Comparison of ENCODE assay signal across 12 mouse cellular contexts in the genomic region with DNA sequence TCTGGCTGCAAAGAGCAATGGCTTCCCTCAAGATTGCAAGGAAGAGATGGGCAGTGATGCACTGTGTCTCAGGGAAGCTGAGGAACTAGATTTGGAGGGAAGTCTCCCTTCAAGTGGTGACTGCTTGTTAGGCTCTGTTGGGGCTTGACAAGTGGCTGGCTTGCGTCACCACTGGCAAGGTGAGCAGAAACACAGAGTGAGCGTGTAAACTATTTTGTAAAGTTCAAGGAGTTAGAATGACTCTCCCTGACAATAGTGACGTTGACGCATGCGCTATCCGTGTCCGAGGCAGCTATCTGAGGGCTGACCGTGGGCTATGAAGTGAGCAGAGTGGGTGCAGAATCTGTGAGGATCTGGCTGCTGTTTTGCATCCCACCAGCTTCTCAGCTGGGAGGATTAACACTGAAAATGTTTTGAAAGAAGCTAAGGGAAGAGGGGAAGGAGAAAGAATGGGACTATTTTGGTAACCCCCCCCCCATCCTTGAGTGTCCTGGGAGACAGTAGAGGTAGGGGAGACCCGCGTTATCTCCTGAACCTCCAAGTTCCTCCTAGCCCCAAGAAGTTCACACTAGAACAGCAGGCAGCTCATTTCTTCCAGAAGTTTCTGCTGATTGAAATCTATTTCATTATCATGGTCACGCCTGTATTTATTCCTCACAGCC. TPM values are rescaled to one million over a fixed set of nuclear protein-coding genes. Genes with fewer than 3 reads are reported as not detected.
A peak's percentile ranks its signal among the peaks of the same experiment; 100 is the strongest.
DNase-seq lines count a peak whose midpoint lies in the region; ATAC-seq and TF ChIP-seq lines count a peak whose summit lies in the region.
"Had no signal": no experiment of that assay in that cellular context is flagged by ENCODE, and none has a peak within 500 bp of the region (broad histone marks: within the 10 kb centered on the region; RNA-seq: fewer than 3 reads in every experiment).

No protein-coding gene starts in this region.

- peak in 1 of 2 experiments; percentile 19 for DNase-seq in heart, adult 2 months
- no peak for DNase-seq in heart, postnatal 36 days
- DNase-seq in left cerebral cortex, adult 2 months (ENCODE audit: extremely low spot score in 1 of 2, low spot score in 2 of 2) = no peak
- DNase-seq in left cerebral cortex, adult 8-10 months (ENCODE audit: low spot score in 2 of 2) = no peak
- DNase-seq in cerebellum, postnatal 36 days = no peak
- no peak for DNase-seq in embryo, embryonic 10 days (ENCODE audit: low spot score)
- DNase-seq: adrenal gland, adult 8-10 months; cerebellum, adult 18-20 months; gastrocnemius, postnatal 10 days; liver, embryonic 13.5 days had no signal

- no peak overlapping the region for H3K9ac ChIP-seq in heart, adult 2 months (ENCODE audit: low read depth, low read length)
- 0 out of 2 replicates have a peak overlapping the region, but pooled peaks have one; percentile 20 for H3K9ac ChIP-seq in limb, embryonic 13.5 days
- H3K9ac ChIP-seq in stomach, embryonic 14.5 days (replicated peaks; ENCODE audit: low read depth, low read length) = no peak overlapping the region
- H3K9ac ChIP-seq: liver, embryonic 13.5 days had no signal

- intact Hi-C loops in heart, adult 2 months (cut with DNase I) = loop anchor here (2.0 kb wide), 2 partner anchors 17 to 35 kb away; partner anchors contain the start of gene Sparcl1
- intact Hi-C loops in heart, postnatal 36 days (cut with DNase I) = loop anchor here (2.0 kb wide), 1 partner anchor 17 kb away; the partner anchor contains the start of gene Sparcl1
- intact Hi-C loops in left cerebral cortex, adult 2 months (cut with DNase I) = no loop called here

- no peak overlapping the region for H3K4me3 ChIP-seq in heart, adult 2 months
- no peak overlapping the region for H3K4me3 ChIP-seq in left cerebral cortex, adult 2 months
- H3K4me3 ChIP-seq in limb, embryonic 13.5 days = no peak overlapping the region
- H3K4me3 ChIP-seq in stomach, embryonic 14.5 days (ENCODE audit: low read depth, low read length) = no peak overlapping the region
- H3K4me3 ChIP-seq: liver, embryonic 13.5 days had no signal

- H3K79me2 ChIP-seq in heart, adult 2 months (replicated peaks; ENCODE audit: control insufficient read depth, insufficient read depth, low read length) = no peaks in the 10 kb centered on the region; the same call in 1 of the 2 replicates

- ATAC-seq in limb, embryonic 13.5 days (ENCODE audit: low FRiP score, low read depth) = no peak
- ATAC-seq in stomach, embryonic 14.5 days (ENCODE audit: insufficient number of reproducible peaks, insufficient read depth, low FRiP score, low read depth) = no peak

- peak overlapping the region; percentile 37 for H3K4me2 ChIP-seq in limb, embryonic 13.5 days (replicated peaks)
- H3K4me2 ChIP-seq in stomach, embryonic 14.5 days (replicated peaks; ENCODE audit: low read depth, low read length) = no peak overlapping the region; the same call in 1 of the 2 replicates
- H3K4me2 ChIP-seq: liver, embryonic 13.5 days had no signal

- peaks cover 13% of the 10 kb centered on the region for H3K4me1 ChIP-seq in heart, adult 2 months (ENCODE audit: control insufficient read depth, insufficient read depth, low read length)
- H3K4me1 ChIP-seq in limb, embryonic 13.5 days = peaks cover 15% of the 10 kb centered on the region
- H3K4me1 ChIP-seq in stomach, embryonic 14.5 days (ENCODE audit: control insufficient read depth, insufficient read depth, low read length) = peaks cover 7% of the 10 kb centered on the region
- H3K4me1 ChIP-seq: liver, embryonic 13.5 days had no signal

- no peak for TF ChIP-seq CTCF in heart, adult 2 months (IDR thresholded peaks at IDR 0.05)
- TF ChIP-seq CTCF in left cerebral cortex, adult 2 months (IDR thresholded peaks at IDR 0.05) = no peak

- H3K9me3 ChIP-seq in limb, embryonic 13.5 days = no peaks in the 10 kb centered on the region
- no peaks in the 10 kb centered on the region for H3K9me3 ChIP-seq in stomach, embryonic 14.5 days (ENCODE audit: control insufficient read depth, low read depth, low read length)
- H3K9me3 ChIP-seq: liver, embryonic 13.5 days had no signal

- TF ChIP-seq EP300 in heart, adult 2 months (IDR thresholded peaks at IDR 0.05; ENCODE audit: insufficient read depth, low read depth, low read length) = no peak

- 41% methylated on average over 11 of the region's 11 CpGs for WGBS in heart, adult 2 months
- WGBS in limb, embryonic 13.5 days = 63% methylated on average over 11 of the region's 11 CpGs
- WGBS in stomach, embryonic 14.5 days = 34% methylated on average over 11 of the region's 11 CpGs

- TF ChIP-seq POLR2A in heart, adult 2 months (IDR thresholded peaks at IDR 0.05; ENCODE audit: insufficient read depth, low read depth, low read length) = no peak

- no peaks in the 10 kb centered on the region for H3K27me3 ChIP-seq in heart, adult 2 months (ENCODE audit: control insufficient read depth, insufficient read depth, low read length)
- no peaks in the 10 kb centered on the region for H3K27me3 ChIP-seq in limb, embryonic 13.5 days
- no peaks in the 10 kb centered on the region for H3K27me3 ChIP-seq in stomach, embryonic 14.5 days (ENCODE audit: control insufficient read depth, insufficient read depth, low read length)
- H3K27me3 ChIP-seq: liver, embryonic 13.5 days had no signal

- H3K27ac ChIP-seq in heart, adult 2 months = peak overlapping the region; percentile 66
- H3K27ac ChIP-seq in left cerebral cortex, adult 2 months = peak overlapping the region; percentile 42; the same call in 1 of the 2 replicates
- no peak overlapping the region for H3K27ac ChIP-seq in limb, embryonic 13.5 days
- H3K27ac ChIP-seq in stomach, embryonic 14.5 days (ENCODE audit: low read length) = peak overlapping the region; percentile 82
- H3K27ac ChIP-seq: liver, embryonic 13.5 days had no signal

- H3K36me3 ChIP-seq in heart, adult 2 months (ENCODE audit: control insufficient read depth, insufficient read depth, low read length) = peaks cover 23% of the 10 kb centered on the region
- H3K36me3 ChIP-seq in limb, embryonic 13.5 days = no peaks in the 10 kb centered on the region
- 0 out of 2 replicates have a peak, but pooled peaks cover 7% of the 10 kb centered on the region for H3K36me3 ChIP-seq in stomach, embryonic 14.5 days (ENCODE audit: control insufficient read depth, insufficient read depth, low read length)
- H3K36me3 ChIP-seq: liver, embryonic 13.5 days had no signal

RNA-seq across cellular contexts. Expression of gene Sparcl1, which starts 18.0 kb away (rescaled TPM):
- 100 to 1,000 TPM; 182 to 219 TPM for total RNA-seq in heart, adult 2 months (2021)
- 122 and 281 TPM in 2 replicates for polyA plus RNA-seq in heart, adult 2 months (2012; rRNA removed)
- total RNA-seq in heart, postnatal 36 days (2021) = 100 to 1,000 TPM; 218 to 246 TPM
- 1,000 to 10,000 TPM; 1,525 to 1,546 TPM for total RNA-seq in left cerebral cortex, adult 2 months (2021)
- total RNA-seq in left cerebral cortex, adult 8-10 months (2022) = 1,000 to 10,000 TPM; 1,561 to 1,708 (median 1,583) TPM
- polyA plus RNA-seq in limb, embryonic 13.5 days (2015; fragmentation: Nextera tagmentation; extraction: Ambion mirVana) = 49.6 and 50.6 TPM in 2 replicates
- polyA plus RNA-seq in stomach, embryonic 14.5 days (2014; fragmentation: Nextera tagmentation; extraction: Ambion mirVana) = 300 and 320 TPM in 2 replicates

RNA-seq across cellular contexts. Expression of gene Gm17660, which starts 18.1 kb away (rescaled TPM):
- not detected for total RNA-seq in heart, adult 2 months (2021)
- not detected in 2 replicates for polyA plus RNA-seq in heart, adult 2 months (2012; rRNA removed)
- not detected for total RNA-seq in heart, postnatal 36 days (2021)
- not detected for total RNA-seq in left cerebral cortex, adult 2 months (2021)
- total RNA-seq in left cerebral cortex, adult 8-10 months (2022) = not detected
- not detected in 2 replicates for polyA plus RNA-seq in limb, embryonic 13.5 days (2015; fragmentation: Nextera tagmentation; extraction: Ambion mirVana)
- polyA plus RNA-seq in stomach, embryonic 14.5 days (2014; fragmentation: Nextera tagmentation; extraction: Ambion mirVana) = 1.3 TPM in 1 of 2 replicates, not detected in the other
- total RNA-seq: adrenal gland, adult 8-10 months; gastrocnemius, postnatal 10 days had no signal
- polyA plus RNA-seq: liver, embryonic 13.5 days had no signal

RNA-seq across cellular contexts. Expression of gene Nudt9, which starts 49.4 kb away (rescaled TPM):
- 10 to 100 TPM; 48.3 to 59.1 TPM for total RNA-seq in heart, adult 2 months (2021)
- polyA plus RNA-seq in heart, adult 2 months (2012; rRNA removed) = 38.7 and 39.0 TPM in 2 replicates
- 10 to 100 TPM; 53.7 to 55.6 TPM for total RNA-seq in heart, postnatal 36 days (2021)
- total RNA-seq in left cerebral cortex, adult 2 months (2021) = 10 to 100 TPM; 66.1 to 68.4 TPM
- total RNA-seq in left cerebral cortex, adult 8-10 months (2022) = 10 to 100 TPM; 62.8 to 69.5 (median 65.8) TPM
- polyA plus RNA-seq in limb, embryonic 13.5 days (2015; fragmentation: Nextera tagmentation; extraction: Ambion mirVana) = 62.8 and 63.0 TPM in 2 replicates
- polyA plus RNA-seq in stomach, embryonic 14.5 days (2014; fragmentation: Nextera tagmentation; extraction: Ambion mirVana) = 54.8 and 56.9 TPM in 2 replicates

Comparison
In these comparisons a context has a peak if more than half of its experiments do, and no peak if none do; other contexts are left out.
1. RNA of gene Sparcl1, which starts 18.0 kb away (total RNA-seq): 1,561 to 1,708 TPM in left cerebral cortex, adult 8-10 months and 1,525 to 1,546 TPM in left cerebral cortex, adult 2 months; 218 to 246 TPM in heart, postnatal 36 days and 182 to 219 TPM in heart, adult 2 months; every median in the first group is over 4 times any median in the second.